Mouse (Mus musculus) frontal cortex, adult 2 months (tissue): Measurements from ENCODE around the gene Defb43. TPM values are rescaled to one million over a fixed set of nuclear protein-coding genes. Genes with fewer than 3 reads are reported as not detected.

ENCODE experiments used
- DNase-seq, 2 experiments: peaks; one replicate each; pipeline ENCODE4 v3.0.0; 2022; ENCODE audit warnings: low spot score in 1 of 2; ENCODE audit errors: extremely low spot score in 1 of 2
- polyA plus RNA-seq: library from polyadenylated mRNA; depleted of rRNA; stranded (reverse); fragments of >200 nt; gene quantifications from 2 replicates; pipeline ENCODE4 v1.2.3, GENCODE M21; 2012; rRNA removed

The Defb43 gene
- polyA plus RNA-seq, 1 experiment: not detected

DNA sequence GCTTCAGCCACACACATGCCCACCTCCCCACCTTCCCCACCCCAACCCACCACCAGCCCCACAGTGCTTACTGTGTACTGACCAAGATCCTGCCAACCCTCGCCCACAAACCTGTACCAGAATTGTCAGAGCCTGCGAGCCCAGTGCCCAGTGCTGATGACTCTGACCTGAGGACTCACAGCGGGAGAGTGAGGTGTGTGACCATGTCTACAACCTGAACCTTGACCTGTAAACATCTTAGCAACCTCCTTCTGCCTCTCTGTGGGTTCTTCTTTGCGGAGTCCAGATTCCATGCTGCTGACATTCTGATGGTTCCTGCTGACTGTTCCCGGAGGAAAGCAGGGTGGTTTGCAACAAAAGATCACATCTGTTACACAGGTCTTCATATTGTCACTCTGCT is 53.8 kb downstream of the Defb43 start:
- no peak for DNase-seq

DNA sequence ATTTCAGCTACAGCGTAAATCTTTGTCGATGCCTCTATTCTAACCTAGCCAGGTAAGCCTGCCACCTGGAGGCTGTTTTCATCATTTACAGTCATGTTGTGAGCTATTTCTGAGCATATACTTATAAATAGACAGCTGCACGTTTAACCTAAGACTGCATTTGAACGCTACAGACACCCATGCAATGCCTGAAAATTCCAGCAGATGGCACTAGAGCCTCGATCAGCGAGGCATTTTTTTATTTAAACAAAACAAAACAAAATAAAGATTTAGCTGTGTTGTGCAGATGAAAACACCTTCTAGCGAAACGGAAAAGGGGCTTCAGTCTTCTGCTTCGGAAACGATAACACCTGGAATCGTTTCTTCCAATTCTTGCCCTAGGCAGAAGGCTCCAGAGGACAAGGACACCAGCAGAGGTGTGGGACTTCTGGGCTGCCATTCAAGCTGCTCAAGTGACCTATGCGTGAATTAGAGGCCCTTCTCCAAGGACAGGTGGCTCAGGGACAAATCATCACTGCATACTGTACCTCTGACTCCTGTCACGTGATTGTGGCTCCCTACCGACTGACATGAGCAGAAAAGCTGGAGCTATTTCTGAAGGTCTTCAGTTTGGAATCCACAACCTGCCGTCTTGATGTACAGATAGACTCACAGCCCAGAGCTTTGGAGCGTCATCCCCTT is 55.2 kb downstream of the Defb43 start:
- peak; percentile 8 to 82 for DNase-seq

Other genes starting within 250 kb of the Defb43 start
- 11.9 and 12.4 TPM in 2 replicates for gene Wdfy2, start 174.1 kb upstream of the Defb43 start, polyA plus RNA-seq
- not detected in 2 replicates for gene Defb48, start 27.3 kb upstream of the Defb43 start, polyA plus RNA-seq
- 0.76 TPM in 1 of 2 replicates, not detected in the other for gene Defb47, start 13.7 kb upstream of the Defb43 start, polyA plus RNA-seq
- 0.36 and 0.44 TPM in 2 replicates for gene Defb42, start 35.2 kb downstream of the Defb43 start, polyA plus RNA-seq
- gene Defb30, start 38.2 kb downstream of the Defb43 start, polyA plus RNA-seq: not detected in 2 replicates